Mouse (Mus musculus) Patski (cell line): ENCODE results near the gene Naa38. TPM values are rescaled to one million over a fixed set of nuclear protein-coding genes. Genes with fewer than 3 reads are reported as not detected.

Experiments
- ATAC-seq: fragments of 100-300 bp; one replicate; pipeline ENCODE4 v1.8.0; 2021
- CTCF ChIA-PET: fragments of 350-600 bp; sonication (Branson Sonifier 250); formaldehyde crosslinking; loops from one replicate; lab custom pipeline; 2022; ENCODE audit warnings: inconsistent platforms; lab: Charles Lee
- POLR2A ChIA-PET: fragments of 350-600 bp; sonication (Branson Sonifier 250); formaldehyde crosslinking; loops from one replicate; lab custom pipeline; 2022; ENCODE audit warnings: antibody characterized with exemption, inconsistent platforms; lab: Charles Lee
- DNase-seq: peaks from one replicate; pipeline ENCODE4 v3.0.0-alpha.2; 2011; ENCODE audit warnings: low read depth, low spot score
- H3K27me3 ChIP-seq: fragments of 371-371 bp; one replicate; pipeline ENCODE4 v1.5.1; 2021
- CTCF ChIP-seq: fragments of 100-300 bp; IDR thresholded peaks from one replicate; pipeline ENCODE4 v1.5.1; 2021
- in situ Hi-C: fragments of 300-500 bp; cut with MboI; formaldehyde crosslinking; loops from 3 replicates; pipeline ENCODE4 v1.11.1; 2018; ENCODE audit warnings: low pct_unique_long_range_greater_than_20kb, mixed read lengths
- polyA plus RNA-seq: library from polyadenylated mRNA; unstranded; gene quantifications from one replicate; pipeline ENCODE4 v1.2.3, GENCODE M21; 2021

The Naa38 gene
- polyA plus RNA-seq, 1 experiment from 2014 or later = 128 TPM

DNA sequence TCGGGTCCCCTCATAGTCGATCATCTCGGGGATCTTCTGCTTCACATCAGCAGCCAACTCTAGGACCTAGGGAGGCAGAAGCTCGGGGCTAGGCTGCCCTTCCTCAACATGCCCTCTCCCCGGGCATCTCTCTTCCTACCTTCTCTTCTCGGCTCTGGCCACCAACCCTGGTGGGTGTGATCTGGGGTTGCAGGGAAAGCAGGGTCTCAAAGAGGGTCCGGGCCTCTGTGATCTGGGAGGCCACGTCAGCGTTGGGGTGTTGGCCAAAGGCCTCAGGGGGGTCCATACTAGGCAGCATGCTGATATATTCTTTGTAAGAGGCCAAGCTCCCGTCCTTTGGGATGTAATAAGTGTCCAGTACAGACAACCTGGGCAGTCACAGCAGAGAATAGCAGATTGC is 27.6 kb downstream of the Naa38 start:
- TF ChIP-seq CTCF = no peak
- ChIA-PET CTCF (interaction anchor here (1.8 kb wide), 1 partner anchor 9 kb away, joined by 5 read pairs; no protein-coding TSS in a partner anchor), POLR2A (interaction anchor here (1.5 to 2.0 kb wide), 2 partner anchors 21 to 28 kb away, joined by 3 to 6 read pairs; partner anchors contain the start of genes Cyb5d1 and Naa38)
- ATAC-seq (no peak), DNase-seq (no peak)
- peaks cover 10% of the 10 kb centered on the region for H3K27me3 ChIP-seq
- in situ Hi-C loops = loop anchor here (25.0 kb wide), 1 partner anchor 564 kb away; the partner anchor contains the start of genes Ctdnep1, Elp5, Gabarap and Phf23

DNA sequence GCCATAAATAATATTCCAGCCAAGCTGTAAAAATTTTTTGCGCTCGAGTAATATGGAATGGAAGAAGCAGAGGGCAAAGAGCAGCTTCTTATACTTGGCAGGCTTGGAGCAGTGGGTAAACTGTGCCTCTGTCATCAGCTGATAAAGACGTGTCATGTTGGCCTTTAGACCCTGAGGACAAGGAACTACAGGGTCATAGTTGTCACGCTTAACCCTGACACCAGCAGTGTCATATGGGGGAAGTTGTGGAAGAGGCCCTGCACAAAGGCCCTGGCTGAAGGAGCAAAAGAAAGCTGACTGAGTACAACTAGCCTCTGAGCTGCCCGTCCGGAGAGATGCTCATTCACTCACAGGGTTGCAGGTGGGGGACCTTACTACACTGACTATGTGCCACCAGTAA is 28.6 kb downstream of the Naa38 start:
- TF ChIP-seq CTCF = no peak
- ATAC-seq (no peak), DNase-seq (no peak)
- ChIA-PET POLR2A (interaction anchor here (1.5 to 2.0 kb wide), 2 partner anchors 22 to 29 kb away, joined by 3 to 6 read pairs; partner anchors contain the start of genes Cyb5d1 and Naa38), CTCF (interaction anchor here (1.8 kb wide), 1 partner anchor 8 kb away, joined by 5 read pairs; no protein-coding TSS in a partner anchor)
- peaks cover 10% of the 10 kb centered on the region for H3K27me3 ChIP-seq
- in situ Hi-C loops = loop anchor here (25.0 kb wide), 1 partner anchor 563 kb away; the partner anchor contains the start of genes Ctdnep1, Elp5, Gabarap and Phf23

DNA sequence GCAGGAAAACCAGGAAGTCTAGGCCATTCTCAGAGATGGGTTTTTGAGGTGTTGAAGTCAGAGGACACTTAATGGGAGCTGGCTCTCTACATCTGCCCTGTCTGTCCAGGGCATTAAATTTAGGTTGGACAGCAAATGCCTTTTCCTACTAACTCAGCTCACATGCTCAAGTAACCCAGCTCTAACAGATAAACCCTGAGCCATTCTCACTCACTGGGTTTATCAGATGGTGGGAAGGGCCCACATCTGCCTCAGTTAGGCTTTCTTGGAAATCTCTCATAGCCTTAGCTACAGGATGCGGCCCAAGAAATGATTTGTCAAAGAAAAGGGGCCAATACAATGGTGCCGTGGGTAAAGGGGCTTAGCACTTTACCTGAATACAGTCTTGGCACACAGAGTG is 31.0 kb downstream of the Naa38 start:
- ATAC-seq = no peak
- POLR2A ChIA-PET = interaction anchor here (0.7 kb wide), 1 partner anchor 28 kb away, joined by 3 read pairs; no protein-coding TSS in a partner anchor
- CTCF ChIA-PET = no interaction called here
- peaks cover 8% of the 10 kb centered on the region for H3K27me3 ChIP-seq
- no peak for TF ChIP-seq CTCF
- DNase-seq = no peak
- in situ Hi-C loops = no loop called here

GRCm38 (mm10) chr11:69428751-69429150 is 33.5 kb downstream of the Naa38 start:
- ChIA-PET POLR2A (interaction anchor here (0.7 to 1.2 kb wide), 4 partner anchors 14 to 455 kb away, joined by 3 to 5 read pairs (median 3); partner anchors contain the start of genes Cyb5d1 and Naa38), CTCF (no interaction called here)
- no peak for DNase-seq
- H3K27me3 ChIP-seq = no peaks in the 10 kb centered on the region
- TF ChIP-seq CTCF = no peak
- no peak for ATAC-seq
- in situ Hi-C loops = no loop called here

DNA sequence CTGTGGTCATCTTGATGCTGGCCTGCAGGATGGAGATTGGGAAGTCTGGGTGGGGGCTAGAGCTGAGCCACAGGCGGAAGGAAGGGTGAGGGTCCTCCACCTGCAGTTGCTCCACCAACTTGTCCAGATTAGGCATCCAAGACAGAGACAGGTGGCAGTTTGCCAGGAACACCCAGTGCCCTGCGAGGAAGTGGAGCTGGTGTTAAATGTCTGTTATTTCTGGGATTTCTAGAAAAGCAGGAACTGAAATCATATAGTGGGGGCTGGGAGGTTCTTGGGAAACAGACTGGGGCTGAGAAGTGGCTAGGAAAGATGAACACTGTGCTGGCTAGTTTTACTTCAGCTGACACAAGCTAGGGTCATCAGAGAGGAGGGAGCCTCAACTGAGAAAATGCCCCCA is 34.0 kb downstream of the Naa38 start:
- DNase-seq (no peak), ATAC-seq (no peak)
- ChIA-PET CTCF (no interaction called here), POLR2A (interaction anchor here (0.9 kb wide), 1 partner anchor 34 kb away, joined by 3 read pairs; the partner anchor contains the start of genes Cyb5d1 and Naa38)
- in situ Hi-C loops = no loop called here
- no peak for TF ChIP-seq CTCF
- no peaks in the 10 kb centered on the region for H3K27me3 ChIP-seq

- in situ Hi-C loops = no loop called here
- POLR2A ChIA-PET = no interaction called here
- no peak for TF ChIP-seq CTCF
- ATAC-seq (no peak), DNase-seq (no peak)
- peaks cover 5% of the 10 kb centered on the region for H3K27me3 ChIP-seq
- CTCF ChIA-PET = no interaction called here
These were observed 35.3 kb downstream of the Naa38 start for GRCm38 (mm10) chr11:69430631-69431030.

DNA sequence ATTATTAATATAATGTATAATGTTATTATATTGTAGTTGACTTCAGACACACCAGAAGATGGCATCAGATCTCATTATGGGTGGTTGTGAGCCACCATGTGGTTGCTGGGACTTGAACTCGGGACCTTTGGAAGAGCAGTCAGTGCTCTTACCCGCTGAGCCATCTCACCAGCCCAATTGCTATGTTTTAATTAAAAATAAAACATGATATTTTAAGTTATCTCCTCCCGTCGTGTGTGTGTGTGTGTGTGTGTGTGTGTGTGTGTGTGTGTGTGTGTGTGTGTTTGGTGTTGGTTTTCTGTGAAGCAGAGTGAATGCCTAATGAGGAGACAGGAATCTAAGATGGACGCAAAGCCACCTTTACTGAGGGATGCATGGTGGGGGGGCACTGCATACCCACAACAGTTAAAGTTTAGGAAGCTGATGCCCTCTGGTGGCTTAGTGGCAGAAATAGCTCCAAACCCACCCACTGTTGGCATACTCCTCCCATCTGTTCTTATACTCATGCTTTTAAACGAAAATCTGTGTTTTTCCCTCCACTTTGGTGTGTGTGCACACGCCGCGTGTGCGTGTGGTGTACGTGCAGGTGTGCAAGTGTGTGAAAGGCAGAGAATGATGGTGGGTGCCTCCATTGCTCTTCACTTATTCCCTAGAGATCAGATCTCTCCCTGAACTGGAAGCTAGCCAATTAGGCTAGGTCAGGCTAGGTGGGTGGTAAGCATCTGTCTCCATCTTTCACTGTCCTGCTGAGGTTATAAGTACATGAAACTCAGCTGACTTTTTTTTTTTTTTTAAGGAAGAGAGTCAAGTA is 36.7 kb downstream of the Naa38 start:
- peaks cover 5% of the 10 kb centered on the region for H3K27me3 ChIP-seq
- ChIA-PET POLR2A (interaction anchor here (0.6 to 1.5 kb wide), 3 partner anchors 15 to 97 kb away, joined by 3 to 7 read pairs (median 4); no protein-coding TSS in a partner anchor), CTCF (interaction anchor here (0.6 to 2.7 kb wide), 9 partner anchors 8 to 174 kb away, joined by 3 to 10 read pairs (median 3); no protein-coding TSS in a partner anchor)
- in situ Hi-C loops = no loop called here
- DNase-seq (no peak), ATAC-seq (no peak)
- no peak for TF ChIP-seq CTCF

GRCm38 (mm10) chr11:69432640-69432982 is 37.3 kb downstream of the Naa38 start:
- peaks cover 5% of the 10 kb centered on the region for H3K27me3 ChIP-seq

GRCm38 (mm10) chr11:69433189-69433588 is 37.9 kb downstream of the Naa38 start:
- POLR2A ChIA-PET = interaction anchor here (0.6 kb wide), 1 partner anchor 24 kb away, joined by 4 read pairs; no protein-coding TSS in a partner anchor

More at GRCm38 (mm10) chr11:69432640-69432982, 37.3 kb downstream of the Naa38 start:
- CTCF ChIA-PET = interaction anchor here (0.6 to 2.7 kb wide), 8 partner anchors 9 to 175 kb away, joined by 3 to 10 read pairs (median 3); no protein-coding TSS in a partner anchor
- in situ Hi-C loops = no loop called here
- ATAC-seq = no peak
- TF ChIP-seq CTCF = no peak
- DNase-seq = no peak
- POLR2A ChIA-PET = interaction anchor here (0.6 to 1.5 kb wide), 3 partner anchors 16 to 98 kb away, joined by 3 to 7 read pairs (median 4); no protein-coding TSS in a partner anchor

GRCm38 (mm10) chr11:69437291-69437690 is 42.0 kb downstream of the Naa38 start:
- peaks cover 5% of the 10 kb centered on the region for H3K27me3 ChIP-seq
- TF ChIP-seq CTCF = no peak
- POLR2A ChIA-PET = no interaction called here
- in situ Hi-C loops = no loop called here
- CTCF ChIA-PET = no interaction called here
- no peak for ATAC-seq
- no peak for DNase-seq

More at GRCm38 (mm10) chr11:69433189-69433588, 37.9 kb downstream of the Naa38 start:
- CTCF ChIA-PET = interaction anchor here (1.4 to 2.7 kb wide), 4 partner anchors 10 to 176 kb away, joined by 3 to 10 read pairs (median 6); no protein-coding TSS in a partner anchor
- DNase-seq (no peak), ATAC-seq (no peak)
- TF ChIP-seq CTCF = no peak
- in situ Hi-C loops = no loop called here
- peaks cover 5% of the 10 kb centered on the region for H3K27me3 ChIP-seq
